Mouse (Mus musculus) embryonic facial prominence, embryonic 14.5 days (tissue): ENCODE results near the gene Aga. TPM values are rescaled to one million over a fixed set of nuclear protein-coding genes. Genes with fewer than 3 reads are reported as not detected.

Source experiments
- polyA plus RNA-seq: library from polyadenylated mRNA; unstranded; fragments of >200 nt; fragmentation: Nextera tagmentation; extraction: Ambion mirVana; gene quantifications from 2 replicates; pipeline ENCODE4 v1.2.1, GENCODE M21; 2014

Gene Aga
- polyA plus RNA-seq, 1 experiment from 2014 or later, result 34.5 TPM

Other genes with a start within 250 kb of the Aga start
- 15.0 and 15.7 TPM in 2 replicates for gene Neil3, start 127.3 kb downstream of the Aga start, polyA plus RNA-seq